Mouse (Mus musculus): Measurements from ENCODE around the gene Ccdc188. TPM values are rescaled to one million over a fixed set of nuclear protein-coding genes. Genes with fewer than 3 reads are reported as not detected.

Gene Ccdc188
- total RNA-seq, 1 experiment from 2014 or later: not detected

DNA sequence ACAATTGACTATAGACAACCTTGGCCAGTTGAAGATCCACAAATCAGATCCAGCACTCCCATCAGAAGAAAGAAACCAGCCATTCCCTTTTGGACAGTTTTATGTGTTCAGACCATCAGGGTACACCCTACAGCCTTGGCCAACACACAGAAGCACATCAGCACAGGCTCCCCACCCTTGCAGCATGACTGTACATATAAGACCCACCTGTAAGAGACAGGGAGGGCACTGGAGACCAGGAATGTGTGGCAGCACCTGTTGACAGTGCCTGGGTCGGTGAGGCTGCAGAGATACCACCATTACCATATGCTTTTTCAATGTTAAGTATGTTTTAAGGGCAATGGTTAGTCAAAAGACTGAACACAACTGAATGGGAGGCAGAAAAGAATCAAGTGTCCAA, 36.2 kb downstream of the Ccdc188 start:
- no peak for ATAC-seq (ENCODE audit: extremely low read depth, insufficient number of reproducible peaks, low FRiP score, poor library complexity, severe bottlenecking)

DNA sequence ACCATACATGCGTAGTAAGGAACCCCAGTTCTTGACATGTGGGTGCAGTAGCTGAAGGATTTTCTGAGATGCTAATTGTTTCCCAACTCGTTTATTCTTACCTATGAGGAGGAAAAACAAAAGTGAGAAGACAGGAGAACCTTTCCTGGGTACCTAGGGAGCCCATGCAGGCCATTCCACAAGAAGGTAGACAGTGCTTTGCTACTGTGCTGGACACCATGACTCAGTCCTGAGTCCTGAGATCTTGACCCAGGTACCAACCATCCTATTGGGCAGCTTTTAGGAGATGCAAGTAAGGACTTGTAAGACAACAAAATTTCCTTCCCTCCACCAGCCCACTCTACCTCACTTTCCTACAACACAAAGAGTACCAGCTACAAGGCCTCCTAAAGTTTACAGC, 40.5 kb downstream of the Ccdc188 start, which contains the start of gene Gm49776:
Gene Gm49776, minus strand, starts transcription at position 101 of the 400 bp plus-strand sequence.
- no peak for ATAC-seq (ENCODE audit: extremely low read depth, insufficient number of reproducible peaks, low FRiP score, poor library complexity, severe bottlenecking)

DNA sequence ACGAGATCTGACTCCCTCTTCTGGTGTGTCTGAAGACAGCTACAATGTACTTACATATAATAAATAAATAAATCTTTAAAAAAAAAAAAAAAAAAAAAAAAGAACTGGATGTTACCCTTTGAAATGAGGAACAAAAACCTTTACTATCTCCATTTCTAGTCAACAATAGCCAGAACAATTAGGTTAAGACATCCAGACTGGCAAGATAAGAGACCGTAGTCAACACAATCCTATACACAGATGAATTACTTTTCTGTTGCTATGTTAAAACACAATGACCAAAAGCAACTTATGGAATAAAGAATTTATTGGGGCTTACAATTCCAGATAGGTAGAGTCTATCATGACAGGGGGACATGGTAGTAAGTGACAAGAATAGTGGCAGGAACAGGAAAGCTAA, 47.3 kb downstream of the Ccdc188 start:
- ATAC-seq (ENCODE audit: extremely low read depth, insufficient number of reproducible peaks, low FRiP score, poor library complexity, severe bottlenecking): no peak

DNA sequence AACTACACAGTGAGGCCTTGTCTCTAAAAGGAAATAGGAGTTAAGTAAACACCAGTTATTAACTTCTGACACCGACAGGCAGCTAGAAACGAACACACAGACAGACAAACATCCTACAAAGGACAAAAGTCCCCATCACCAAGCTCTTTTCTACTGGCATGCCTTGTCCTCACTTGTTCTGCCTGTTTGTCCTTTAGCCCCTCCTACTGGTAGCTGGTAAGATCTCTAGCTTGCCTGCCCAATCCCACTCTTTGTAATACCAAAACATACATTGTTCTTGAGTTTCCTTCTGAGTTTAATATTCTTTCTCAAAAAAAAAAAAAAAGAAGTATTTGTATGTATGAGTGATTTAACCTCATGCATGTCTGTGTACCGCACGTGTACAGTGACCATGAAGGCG, 50.5 kb downstream of the Ccdc188 start:
- no peak for ATAC-seq (ENCODE audit: extremely low read depth, insufficient number of reproducible peaks, low FRiP score, poor library complexity, severe bottlenecking)

Other genes with a start within 250 kb of the Ccdc188 start
- not detected in 2 replicates for gene Vpreb2, start 237.5 kb upstream of the Ccdc188 start, total RNA-seq (2017)
- gene Dgcr6, start 165.0 kb upstream of the Ccdc188 start, total RNA-seq (2017): 5.1 and 5.2 TPM in 2 replicates
- 0.98 and 3.8 TPM in 2 replicates for gene Prodh, start 127.7 kb upstream of the Ccdc188 start, total RNA-seq (2017)
- not detected in 2 replicates for gene Rtn4r, start 90.2 kb upstream of the Ccdc188 start, total RNA-seq (2017)
- 9.3 and 14.0 TPM in 2 replicates for gene Zdhhc8, start 17.3 kb downstream of the Ccdc188 start, total RNA-seq (2017)
- 113 and 131 TPM in 2 replicates for gene Trmt2a, start 30.8 kb downstream of the Ccdc188 start, total RNA-seq (2017)
- gene Ranbp1, start 30.9 kb downstream of the Ccdc188 start, total RNA-seq (2017): 56.7 and 62.2 TPM in 2 replicates
- not detected in 2 replicates for gene Gm49776, start 40.4 kb downstream of the Ccdc188 start, total RNA-seq (2017)
- 47.6 and 72.4 TPM in 2 replicates for gene Dgcr8, start 71.4 kb downstream of the Ccdc188 start, total RNA-seq (2017)
- 23.8 and 30.3 TPM in 2 replicates for gene Tango2, start 130.2 kb downstream of the Ccdc188 start, total RNA-seq (2017)
- gene Arvcf, start 130.3 kb downstream of the Ccdc188 start, total RNA-seq (2017): 3.9 and 4.7 TPM in 2 replicates
- 6.1 and 8.5 TPM in 2 replicates for gene Txnrd2, start 208.5 kb downstream of the Ccdc188 start, total RNA-seq (2017)
- 12.3 and 14.5 TPM in 2 replicates for gene Comt, start 209.0 kb downstream of the Ccdc188 start, total RNA-seq (2017)

All from neutrophil, adult 5-6 weeks (primary cell).